Mouse (Mus musculus): ENCODE measurements at regions not wholly inside any gene's neighbourhood (a gene's known extent, or its start where the extent isn't known, plus 50 kb on each side); places are given as distances from the start of the nearest gene placed in this dataset.

DNA sequence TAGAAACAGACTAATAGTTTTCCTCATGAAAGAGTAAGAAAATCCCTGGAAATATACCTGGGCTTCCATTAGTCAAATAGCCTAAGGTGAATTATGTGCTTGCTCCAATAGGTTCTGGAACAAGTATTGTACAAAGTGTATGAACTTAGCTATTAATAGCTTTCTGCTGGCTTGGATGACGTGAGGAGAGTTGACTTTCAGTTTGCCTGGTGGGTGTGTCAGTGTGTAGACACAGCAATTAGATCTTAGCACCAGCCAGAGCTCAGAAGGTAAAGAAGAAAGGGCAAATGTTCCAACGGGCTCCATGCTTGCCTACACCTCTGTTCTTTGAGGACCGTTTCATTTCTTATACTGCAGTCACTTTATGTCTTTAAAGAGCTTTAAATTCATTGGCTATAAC lies 654.8 kb upstream of the Mef2c start:
- no peak overlapping the region for H3K27ac ChIP-seq (replicated peaks)
- H3K4me2 ChIP-seq: no peak overlapping the region
- H3K4me3 ChIP-seq: no peak overlapping the region

DNA sequence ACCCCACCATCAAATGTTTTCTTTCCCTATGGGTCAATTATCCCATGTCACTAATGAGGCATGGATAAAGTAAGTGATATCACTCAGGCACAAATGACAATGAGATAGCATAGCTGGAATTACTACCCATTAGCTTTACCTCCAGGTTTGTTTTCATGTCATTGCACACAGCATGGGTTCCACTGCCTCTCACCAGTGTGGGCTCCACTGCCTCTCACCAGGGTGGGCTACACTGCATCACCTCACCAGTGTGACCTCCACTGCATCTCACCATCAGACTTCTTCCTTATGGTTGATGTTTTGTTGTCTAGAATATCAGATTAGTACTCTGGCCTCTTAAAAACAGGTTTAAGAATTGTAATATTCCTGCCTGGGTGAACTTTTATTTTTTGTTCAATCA lies 634.0 kb upstream of the Mef2c start:
- Histone ChIP-seq H3K4me2 (no peak overlapping the region), H3K27ac (replicated peaks) (no peak overlapping the region), H3K4me3 (no peak overlapping the region), H3K36me3 (no peaks in the 10 kb centered on the region), H3K9ac (no peak overlapping the region), H3K27me3 (replicated peaks) (no peaks in the 10 kb centered on the region), H3K9me3 (no peaks in the 10 kb centered on the region), H3K4me1 (no peaks in the 10 kb centered on the region)
- ATAC-seq (ENCODE audit: extremely low read depth, insufficient number of reproducible peaks, low FRiP score, low TSS enrichment): no peak

More for the DNA sequence above, 654.8 kb upstream of the Mef2c start:
- WGBS: 47% methylated on average over 3 of the region's 3 CpGs
- Histone ChIP-seq H3K27me3 (replicated peaks) (no peaks in the 10 kb centered on the region), H3K36me3 (no peaks in the 10 kb centered on the region), H3K9me3 (no peaks in the 10 kb centered on the region), H3K9ac (no peak overlapping the region), H3K4me1 (0 out of 2 replicates have a peak, but pooled peaks cover 2% of the 10 kb centered on the region)
- ATAC-seq (ENCODE audit: extremely low read depth, insufficient number of reproducible peaks, low FRiP score, low TSS enrichment): no peak

DNA sequence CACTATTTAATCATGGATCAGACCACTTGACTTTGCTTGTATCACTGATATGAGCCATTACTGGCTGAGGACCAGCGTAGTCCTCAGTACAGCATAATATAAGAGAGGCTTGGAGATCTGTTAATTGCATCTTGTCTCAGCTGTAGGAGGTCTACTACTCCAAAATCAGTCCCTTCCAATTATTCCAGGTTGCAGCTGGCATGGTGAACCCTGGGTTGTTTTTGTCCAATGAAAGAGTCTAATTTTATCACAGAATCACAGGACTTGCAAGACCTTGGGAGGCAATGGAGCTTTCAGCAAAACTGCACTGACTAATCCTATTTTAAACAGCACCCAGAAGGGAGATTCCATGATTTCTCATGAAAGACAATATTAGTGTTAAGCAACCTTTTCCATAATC lies 629.7 kb upstream of the Mef2c start:
- Histone ChIP-seq H3K4me1 (no peaks in the 10 kb centered on the region), H3K4me3 (no peak overlapping the region), H3K4me2 (no peak overlapping the region), H3K27ac (replicated peaks) (no peak overlapping the region), H3K9ac (no peak overlapping the region), H3K27me3 (replicated peaks) (no peaks in the 10 kb centered on the region), H3K9me3 (no peaks in the 10 kb centered on the region), H3K36me3 (no peaks in the 10 kb centered on the region)
- ATAC-seq (ENCODE audit: extremely low read depth, insufficient number of reproducible peaks, low FRiP score, low TSS enrichment): no peak
- 80% methylated on average over 1 of the region's 1 CpGs for WGBS

DNA sequence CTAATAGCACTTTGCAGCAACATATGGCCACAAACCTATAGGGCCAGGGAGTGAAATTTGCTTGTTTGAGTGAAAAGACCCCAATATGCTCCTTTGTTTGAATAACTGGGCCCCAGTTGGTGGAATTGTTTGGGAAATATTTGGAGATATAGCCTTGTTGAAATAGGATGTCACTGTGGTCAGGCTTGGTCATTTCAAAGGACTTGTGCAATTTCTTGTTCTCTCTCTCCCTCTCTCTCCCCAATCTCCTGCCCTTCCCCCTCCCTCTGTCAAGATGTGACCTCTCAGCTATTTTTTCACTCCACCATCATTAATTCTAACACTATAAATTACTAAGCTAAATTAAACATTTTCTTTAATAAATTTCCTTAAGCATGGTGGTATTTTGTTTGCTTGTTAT lies 620.5 kb upstream of the Mef2c start:
- Histone ChIP-seq H3K4me1 (no peaks in the 10 kb centered on the region), H3K4me3 (no peak overlapping the region), H3K36me3 (no peaks in the 10 kb centered on the region), H3K9me3 (no peaks in the 10 kb centered on the region), H3K27me3 (replicated peaks) (no peaks in the 10 kb centered on the region), H3K27ac (replicated peaks) (no peak overlapping the region), H3K4me2 (no peak overlapping the region), H3K9ac (no peak overlapping the region)
- no peak for ATAC-seq (ENCODE audit: extremely low read depth, insufficient number of reproducible peaks, low FRiP score, low TSS enrichment)

DNA sequence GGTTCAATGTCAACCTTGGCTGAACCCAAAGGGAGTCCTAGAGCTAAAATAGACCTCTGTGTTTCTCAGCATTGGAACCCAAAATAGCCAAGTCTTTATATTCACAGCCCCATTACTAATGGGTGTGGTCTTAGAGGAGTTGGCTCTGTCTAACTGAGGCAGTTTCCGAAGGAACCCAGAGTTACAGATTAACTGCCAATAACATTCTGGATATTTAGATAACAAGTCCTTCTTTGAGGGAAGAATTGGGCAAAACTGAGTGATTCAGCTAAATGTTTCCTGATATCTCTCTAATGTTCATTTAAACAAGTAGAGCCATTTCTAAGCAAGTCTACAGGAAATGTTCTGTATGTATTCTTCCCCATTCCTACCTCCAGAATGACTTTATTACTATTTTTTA lies 615.1 kb upstream of the Mef2c start:
- ATAC-seq (ENCODE audit: extremely low read depth, insufficient number of reproducible peaks, low FRiP score, low TSS enrichment): no peak
- H3K4me2 ChIP-seq: no peak overlapping the region
- 83% methylated on average over 1 of the region's 1 CpGs for WGBS
- H3K4me3 ChIP-seq: no peak overlapping the region
- H3K36me3 ChIP-seq: no peaks in the 10 kb centered on the region
- no peaks in the 10 kb centered on the region for H3K27me3 ChIP-seq (replicated peaks)
- H3K9ac ChIP-seq: no peak overlapping the region
- no peak overlapping the region for H3K27ac ChIP-seq (replicated peaks)
- H3K4me1 ChIP-seq: peaks cover 7% of the 10 kb centered on the region
- no peaks in the 10 kb centered on the region for H3K9me3 ChIP-seq

DNA sequence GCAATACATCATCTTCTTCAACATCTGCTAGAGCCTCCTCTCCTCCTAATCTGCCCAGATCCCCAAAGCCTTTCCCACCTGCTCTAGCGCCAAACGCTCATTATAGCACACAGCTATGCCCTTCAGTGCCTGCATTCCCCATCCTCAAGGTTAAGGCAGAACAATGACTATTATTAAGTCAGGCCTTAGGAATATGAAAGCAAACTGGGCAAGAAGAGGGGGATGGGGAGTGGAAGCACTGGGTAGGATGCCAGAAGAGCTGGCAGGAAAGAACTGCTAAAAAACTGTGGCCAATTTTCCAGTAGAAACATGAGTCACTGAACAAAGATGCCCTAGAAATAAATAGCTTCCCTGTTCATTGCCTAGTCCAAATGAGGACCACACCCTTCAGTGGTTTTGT lies 611.1 kb upstream of the Mef2c start:
- no peaks in the 10 kb centered on the region for H3K9me3 ChIP-seq
- no peaks in the 10 kb centered on the region for H3K36me3 ChIP-seq
- H3K27me3 ChIP-seq (replicated peaks): no peaks in the 10 kb centered on the region
- no peak overlapping the region for H3K4me2 ChIP-seq
- WGBS: 43% methylated on average over 2 of the region's 2 CpGs
- ATAC-seq (ENCODE audit: extremely low read depth, insufficient number of reproducible peaks, low FRiP score, low TSS enrichment): no peak
- H3K9ac ChIP-seq: no peak overlapping the region
- H3K27ac ChIP-seq (replicated peaks): peak overlapping the region; percentile 32; the same call in 1 of the 2 replicates
- H3K4me1 ChIP-seq: peaks cover 7% of the 10 kb centered on the region
- no peak overlapping the region for H3K4me3 ChIP-seq

DNA sequence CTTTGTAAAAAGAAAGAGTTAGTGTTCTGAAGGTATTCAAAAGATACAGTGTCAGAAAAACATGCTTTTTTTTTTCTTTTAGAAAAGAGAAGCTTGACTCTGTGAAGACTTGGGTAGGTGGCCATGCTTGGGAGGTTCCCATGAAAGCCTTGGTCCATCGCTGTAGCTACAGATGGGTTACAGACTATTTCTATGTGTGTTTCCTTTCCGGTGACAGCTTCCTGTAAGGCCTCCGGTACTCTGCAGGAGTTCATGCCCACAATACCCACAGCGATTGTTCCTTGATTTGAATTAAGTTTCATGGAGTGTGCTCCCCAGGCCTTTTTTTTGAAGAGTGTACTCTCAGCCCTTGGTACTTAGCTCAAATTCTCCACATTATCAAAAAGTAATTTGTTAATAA lies 604.1 kb upstream of the Mef2c start:
- 58% methylated on average over 4 of the region's 4 CpGs for WGBS
- Histone ChIP-seq H3K27ac (replicated peaks) (no peak overlapping the region), H3K9me3 (no peaks in the 10 kb centered on the region), H3K9ac (no peak overlapping the region), H3K4me2 (no peak overlapping the region), H3K4me3 (no peak overlapping the region), H3K36me3 (no peaks in the 10 kb centered on the region), H3K27me3 (replicated peaks) (no peaks in the 10 kb centered on the region), H3K4me1 (no peaks in the 10 kb centered on the region)
- no peak for ATAC-seq (ENCODE audit: extremely low read depth, insufficient number of reproducible peaks, low FRiP score, low TSS enrichment)

DNA sequence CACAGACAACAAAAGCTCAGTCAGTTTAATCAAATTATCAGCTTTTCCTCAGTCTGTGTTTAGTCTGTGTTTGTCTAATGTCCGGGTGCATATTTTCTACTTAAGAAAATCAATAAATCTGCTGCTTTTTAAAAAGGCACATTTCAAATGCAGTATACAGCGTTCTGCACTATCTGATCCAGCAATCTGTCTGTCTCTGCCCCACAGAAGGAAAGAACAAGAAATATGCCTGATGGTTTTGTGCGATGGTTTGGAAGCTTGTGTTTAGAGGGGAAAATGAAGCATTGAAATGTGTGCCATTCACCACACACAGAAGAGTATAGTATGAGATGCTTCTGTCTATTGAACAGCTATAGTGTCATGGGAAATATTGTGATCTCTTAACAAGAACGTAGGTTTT lies 601.7 kb upstream of the Mef2c start:
- H3K4me3 ChIP-seq: no peak overlapping the region
- H3K27me3 ChIP-seq (replicated peaks): no peaks in the 10 kb centered on the region
- H3K9ac ChIP-seq: no peak overlapping the region
- H3K36me3 ChIP-seq: no peaks in the 10 kb centered on the region
- WGBS: 69% methylated on average over 4 of the region's 4 CpGs
- ATAC-seq (ENCODE audit: extremely low read depth, insufficient number of reproducible peaks, low FRiP score, low TSS enrichment): no peak
- no peak overlapping the region for H3K4me2 ChIP-seq
- no peaks in the 10 kb centered on the region for H3K4me1 ChIP-seq
- no peak overlapping the region for H3K27ac ChIP-seq (replicated peaks)
- no peaks in the 10 kb centered on the region for H3K9me3 ChIP-seq

DNA sequence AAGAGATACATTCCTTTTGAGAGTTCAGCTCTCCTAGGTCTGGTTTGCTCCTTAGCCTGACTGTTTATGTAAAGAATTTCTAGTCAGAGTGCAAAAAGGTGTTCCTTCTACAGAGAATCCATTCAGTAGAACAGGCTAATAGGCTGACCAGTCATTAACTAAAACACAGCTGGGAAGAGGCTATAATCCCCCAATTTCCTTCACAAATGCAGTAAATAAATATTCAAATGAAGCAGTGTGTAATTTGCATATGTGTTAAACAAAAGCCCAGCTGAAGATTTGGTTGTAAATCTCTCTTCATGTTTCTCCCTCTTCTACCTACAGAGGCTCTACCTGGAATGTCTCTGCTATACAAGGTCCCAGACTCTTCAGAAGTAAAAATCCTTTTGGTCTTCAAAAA lies 600.2 kb upstream of the Mef2c start:
- Histone ChIP-seq H3K27ac (replicated peaks) (no peak overlapping the region), H3K4me3 (no peak overlapping the region), H3K27me3 (replicated peaks) (no peaks in the 10 kb centered on the region), H3K9ac (no peak overlapping the region), H3K9me3 (no peaks in the 10 kb centered on the region), H3K36me3 (no peaks in the 10 kb centered on the region), H3K4me2 (no peak overlapping the region), H3K4me1 (no peaks in the 10 kb centered on the region)
- ATAC-seq (ENCODE audit: extremely low read depth, insufficient number of reproducible peaks, low FRiP score, low TSS enrichment): no peak

DNA sequence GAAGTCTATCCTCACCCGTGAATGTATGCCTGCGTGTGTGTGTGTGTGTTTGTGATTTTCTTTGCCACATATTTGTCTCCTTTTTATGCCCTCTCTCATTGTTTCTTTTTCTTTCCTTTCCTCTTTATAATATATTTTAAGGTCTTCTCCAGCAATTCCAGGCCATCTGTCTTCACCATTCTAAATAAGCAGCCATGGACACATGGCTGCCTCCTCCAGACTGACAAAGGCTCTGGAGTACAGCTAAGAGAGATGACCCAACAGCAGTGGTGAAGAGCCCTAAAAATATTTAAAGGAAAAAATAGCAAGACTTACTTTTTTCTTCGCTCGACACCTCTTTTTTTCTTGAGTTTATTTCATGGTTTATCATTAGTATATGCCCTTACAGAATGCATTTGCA lies 596.1 kb upstream of the Mef2c start:
- H3K27ac ChIP-seq (replicated peaks): no peak overlapping the region
- no peaks in the 10 kb centered on the region for H3K9me3 ChIP-seq
- no peak overlapping the region for H3K9ac ChIP-seq
- no peaks in the 10 kb centered on the region for H3K36me3 ChIP-seq
- ATAC-seq (ENCODE audit: extremely low read depth, insufficient number of reproducible peaks, low FRiP score, low TSS enrichment): no peak
- H3K4me1 ChIP-seq: no peaks in the 10 kb centered on the region
- no peak overlapping the region for H3K4me3 ChIP-seq
- H3K4me2 ChIP-seq: no peak overlapping the region
- 87% methylated on average over 4 of the region's 4 CpGs for WGBS
- no peaks in the 10 kb centered on the region for H3K27me3 ChIP-seq (replicated peaks)

DNA sequence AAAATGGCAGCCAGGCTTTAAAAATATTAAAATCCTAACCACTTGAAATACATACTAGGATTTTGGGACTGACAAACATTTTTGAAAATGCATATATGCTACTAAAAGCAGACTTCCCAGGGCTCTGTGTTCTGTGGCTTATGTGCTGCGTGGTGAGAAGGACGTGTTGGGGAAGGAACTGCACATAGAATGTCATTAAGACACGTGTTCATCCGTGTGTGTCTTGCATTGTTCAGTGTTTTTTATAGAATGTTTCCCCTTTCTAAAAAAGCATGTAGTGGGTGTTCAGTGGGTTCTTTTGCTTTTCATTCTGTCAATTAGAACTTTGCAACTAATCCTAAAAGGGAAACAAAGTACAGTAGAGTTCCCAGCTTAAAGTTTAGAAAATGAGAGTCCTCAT lies 594.7 kb upstream of the Mef2c start:
- WGBS: 84% methylated on average over 4 of the region's 4 CpGs
- Histone ChIP-seq H3K4me2 (no peak overlapping the region), H3K4me3 (no peak overlapping the region), H3K27me3 (replicated peaks) (no peaks in the 10 kb centered on the region), H3K9ac (no peak overlapping the region), H3K27ac (replicated peaks) (no peak overlapping the region), H3K4me1 (no peaks in the 10 kb centered on the region), H3K36me3 (no peaks in the 10 kb centered on the region), H3K9me3 (no peaks in the 10 kb centered on the region)
- ATAC-seq (ENCODE audit: extremely low read depth, insufficient number of reproducible peaks, low FRiP score, low TSS enrichment): no peak

DNA sequence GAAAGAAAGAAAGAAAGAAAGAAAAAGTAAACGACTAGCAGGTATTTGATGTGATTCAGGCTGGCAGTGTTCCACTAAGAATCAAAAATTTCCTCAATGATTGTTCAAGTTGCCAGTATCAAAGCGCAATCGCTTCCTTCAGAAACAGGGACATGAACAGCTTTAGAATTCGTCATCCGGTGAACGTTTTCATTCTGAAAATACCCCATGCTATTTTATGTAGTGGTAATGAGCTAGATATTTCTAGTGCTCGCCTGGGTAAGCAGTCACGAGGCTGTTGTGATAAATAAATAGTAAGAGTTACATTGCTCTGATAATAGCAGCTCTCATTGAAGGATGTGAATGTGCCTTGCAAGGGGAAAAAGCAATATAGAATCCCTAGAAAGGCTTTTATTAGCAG lies 591.0 kb upstream of the Mef2c start:
- no peak for ATAC-seq (ENCODE audit: extremely low read depth, insufficient number of reproducible peaks, low FRiP score, low TSS enrichment)
- Histone ChIP-seq H3K4me1 (no peaks in the 10 kb centered on the region), H3K36me3 (no peaks in the 10 kb centered on the region), H3K9ac (no peak overlapping the region), H3K27ac (replicated peaks) (no peak overlapping the region), H3K9me3 (no peaks in the 10 kb centered on the region), H3K27me3 (replicated peaks) (no peaks in the 10 kb centered on the region), H3K4me2 (no peak overlapping the region), H3K4me3 (no peak overlapping the region)
- WGBS: 75% methylated on average over 8 of the region's 8 CpGs

DNA sequence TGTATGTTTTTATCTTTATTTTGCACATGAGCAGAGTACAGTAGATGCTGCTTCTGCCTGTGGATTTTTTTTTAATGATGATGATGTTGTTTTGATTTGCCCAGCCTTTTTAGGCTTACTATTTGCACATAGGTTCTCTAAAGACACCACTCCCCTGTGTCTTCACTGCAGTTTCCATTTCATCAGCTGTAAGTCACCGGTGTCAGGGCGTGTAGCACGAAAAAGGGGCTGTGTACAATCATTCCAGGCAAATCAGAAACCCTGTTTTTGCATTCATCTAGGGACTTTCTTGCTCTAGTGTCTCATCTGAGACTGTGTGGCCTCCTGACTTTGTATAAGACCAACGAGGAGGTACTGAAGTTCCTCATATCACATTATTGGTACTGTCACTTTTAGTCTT lies 588.6 kb upstream of the Mef2c start:
- Histone ChIP-seq H3K4me1 (no peaks in the 10 kb centered on the region), H3K4me2 (no peak overlapping the region), H3K9me3 (no peaks in the 10 kb centered on the region), H3K36me3 (no peaks in the 10 kb centered on the region), H3K4me3 (no peak overlapping the region), H3K27ac (replicated peaks) (no peak overlapping the region), H3K27me3 (replicated peaks) (no peaks in the 10 kb centered on the region), H3K9ac (no peak overlapping the region)
- 79% methylated on average over 4 of the region's 4 CpGs for WGBS
- ATAC-seq (ENCODE audit: extremely low read depth, insufficient number of reproducible peaks, low FRiP score, low TSS enrichment): no peak

All from heart, embryonic 13.5 days (tissue).